ENCODE assay signal across 10 mouse cellular contexts in genomic region chr8:11171526-11171925, GRCm38 (mm10).
A peak's percentile ranks its signal among the peaks of the same experiment; 100 is the strongest.
DNase-seq lines count a peak whose midpoint lies in the region; ATAC-seq and TF ChIP-seq lines count a peak whose summit lies in the region.
"Had no signal": no experiment of that assay in that cellular context is flagged by ENCODE, and none has a peak within 500 bp of the region (broad histone marks: within the 10 kb centered on the region; RNA-seq: fewer than 3 reads in every experiment).

No protein-coding gene starts in this region.

- ATAC-seq in megakaryocyte, adult 5-6 weeks (ENCODE audit: poor library complexity, severe bottlenecking) = no peak

- no peak for TF ChIP-seq CTCF in layer of hippocampus, adult 2 months (conservative IDR thresholded peaks at IDR 0.05)

- H3K4me3 ChIP-seq in layer of hippocampus, adult 2 months = no peak overlapping the region
- H3K4me3 ChIP-seq: neural tube, embryonic 12.5 days had no signal

- H3K27ac ChIP-seq in layer of hippocampus, adult 2 months = no peak overlapping the region
- H3K27ac ChIP-seq: liver, embryonic 14.5 days; neural tube, embryonic 12.5 days had no signal

- DNase-seq in NIH3T3 (ENCODE audit: low read depth) = peak; percentile 55
- DNase-seq in adrenal gland, postnatal 25 days = peak; percentile 72
- DNase-seq in gastrocnemius, postnatal 14 days = peak; percentile 76
- peak; percentile 79 for DNase-seq in heart, postnatal 4 days
- no peak for DNase-seq in left cerebral cortex, postnatal 14 days (ENCODE audit: low spot score in 2 of 2)
- no peak for DNase-seq in thymus, postnatal 14 days
- DNase-seq in layer of hippocampus, adult 2 months (ENCODE audit: low spot score in 2 of 2) = no peak

- intact Hi-C loops in gastrocnemius, postnatal 14 days (cut with DNase I; ENCODE audit: low total_unique reads) = loop anchor here (10.0 kb wide), 1 partner anchor 167 kb away; the partner anchor contains the start of gene Irs2
- intact Hi-C loops in left cerebral cortex, postnatal 14 days (cut with DNase I) = loop anchor here (5.0 kb wide), 3 partner anchors 159 to 734 kb away; no protein-coding TSS in a partner anchor

Comparison
In these comparisons a context has a peak if more than half of its experiments do, and no peak if none do; other contexts are left out.
1. DNase-seq: peak in NIH3T3 (single experiment), adrenal gland, postnatal 25 days (single experiment), gastrocnemius, postnatal 14 days (single experiment) and heart, postnatal 4 days (single experiment); none in left cerebral cortex, postnatal 14 days (0 of 2), thymus, postnatal 14 days (single experiment) and layer of hippocampus, adult 2 months (0 of 2).